8 mouse cellular contexts compared by ENCODE assay signal in genomic region chr15:95693759-95694158, GRCm38 (mm10). TPM values are rescaled to one million over a fixed set of nuclear protein-coding genes. Genes with fewer than 3 reads are reported as not detected.
DNase-seq lines count a peak whose midpoint lies in the region; ATAC-seq lines count a peak whose summit lies in the region.

No protein-coding gene starts in this region.

- H3K4me2 ChIP-seq in embryonic facial prominence, embryonic 14.5 days (ENCODE audit: low read depth, low read length), result no peak overlapping the region

- peaks cover 6% of the 10 kb centered on the region; the same call in 1 of the 2 replicates for H3K9me3 ChIP-seq in embryonic facial prominence, embryonic 14.5 days (ENCODE audit: control insufficient read depth, low read length)
- H3K9me3 ChIP-seq in embryonic facial prominence, embryonic 10.5 days, result peaks cover 5% of the 10 kb centered on the region; the same call in 1 of the 2 replicates

- DNase-seq in embryonic facial prominence, embryonic 14.5 days (ENCODE audit: low spot score), result peak; percentile 15
- DNase-seq in embryonic facial prominence, embryonic 10.5 days (ENCODE audit: low spot score), result no peak
- DNase-seq in lung, postnatal 10 days, result peak; percentile 11
- no peak for DNase-seq in lung, adult 18-20 months
- DNase-seq in fibroblast of lung, adult 2 months (ENCODE audit: low read depth), result peak; percentile 3
- DNase-seq in right cerebral cortex, postnatal 36 days (ENCODE audit: low spot score in 2 of 2), result peak; percentile 20 to 26
- no peak for DNase-seq in ovary, postnatal 14 days (ENCODE audit: low spot score)
- no peak for DNase-seq in T-cell, adult 2 months (ENCODE audit: low spot score)

- H3K27me3 ChIP-seq in embryonic facial prominence, embryonic 14.5 days (replicated peaks; ENCODE audit: control insufficient read depth, insufficient read depth, low read length), result no peaks in the 10 kb centered on the region
- peaks cover 35% of the 10 kb centered on the region for H3K27me3 ChIP-seq in embryonic facial prominence, embryonic 10.5 days (replicated peaks; ENCODE audit: low read depth, poor library complexity, severe bottlenecking)

- no peak overlapping the region for H3K27ac ChIP-seq in embryonic facial prominence, embryonic 14.5 days (replicated peaks; ENCODE audit: low read depth, low read length)
- H3K27ac ChIP-seq in embryonic facial prominence, embryonic 10.5 days (replicated peaks), result no peak overlapping the region

- H3K9ac ChIP-seq in embryonic facial prominence, embryonic 14.5 days (ENCODE audit: low read depth, low read length), result no peak overlapping the region

- no peaks in the 10 kb centered on the region for H3K4me1 ChIP-seq in embryonic facial prominence, embryonic 14.5 days (ENCODE audit: control insufficient read depth, insufficient read depth, low read length)
- peaks cover 8% of the 10 kb centered on the region; the same call in 1 of the 2 replicates for H3K4me1 ChIP-seq in embryonic facial prominence, embryonic 10.5 days

- H3K36me3 ChIP-seq in embryonic facial prominence, embryonic 14.5 days (ENCODE audit: control insufficient read depth, insufficient read depth, low read length), result no peaks in the 10 kb centered on the region
- H3K36me3 ChIP-seq in embryonic facial prominence, embryonic 10.5 days (replicated peaks), result no peaks in the 10 kb centered on the region

- no peak for ATAC-seq in embryonic facial prominence, embryonic 14.5 days (ENCODE audit: low read depth)

- WGBS in embryonic facial prominence, embryonic 14.5 days, result 80% methylated on average over 3 of the region's 3 CpGs
- WGBS in embryonic facial prominence, embryonic 10.5 days, result 82% methylated on average over 3 of the region's 3 CpGs

- no peak overlapping the region for H3K4me3 ChIP-seq in embryonic facial prominence, embryonic 14.5 days (ENCODE audit: low read depth, low read length)
- no peak overlapping the region for H3K4me3 ChIP-seq in embryonic facial prominence, embryonic 10.5 days

RNA-seq across cellular contexts. Expression of gene Dbx2, which starts 38.0 kb away (rescaled TPM):
- 0.19 and 1.5 TPM in 2 replicates for polyA plus RNA-seq in embryonic facial prominence, embryonic 14.5 days (2014; fragmentation: Nextera tagmentation; extraction: Ambion mirVana)
- 0.46 and 4.6 TPM in 2 replicates for polyA plus RNA-seq in embryonic facial prominence, embryonic 10.5 days (2016; fragmentation: Nextera tagmentation; extraction: Ambion mirVana)

Comparison
In these comparisons a context has a peak if more than half of its experiments do, and no peak if none do; other contexts are left out.
1. DNase-seq: peak in embryonic facial prominence, embryonic 14.5 days (single experiment), lung, postnatal 10 days (single experiment), fibroblast of lung, adult 2 months (single experiment) and right cerebral cortex, postnatal 36 days (2 of 2); none in embryonic facial prominence, embryonic 10.5 days (single experiment), lung, adult 18-20 months (0 of 2), ovary, postnatal 14 days (single experiment) and T-cell, adult 2 months (single experiment).